Mouse (Mus musculus) frontal cortex, adult (tissue): ENCODE results near the gene Efna1.

ENCODE experiments used
- ATAC-seq: cut with Nextera tagmentation; 2 replicates; pipeline ENCODE4 v1.9.2; 2017; ENCODE audit warnings: mild to moderate bottlenecking, moderate library complexity, mixed read lengths; ENCODE audit not compliant: low TSS enrichment

The Efna1 gene

GRCm38 (mm10) chr3:89244982-89245687 is 35.8 kb downstream of the Efna1 start:
- ATAC-seq: no peak

- 0 out of 2 replicates have a peak, but pooled peaks have one; percentile 3 for ATAC-seq
Measured at GRCm38 (mm10) chr3:89244158-89244981, 36.6 kb downstream of the Efna1 start.

DNA sequence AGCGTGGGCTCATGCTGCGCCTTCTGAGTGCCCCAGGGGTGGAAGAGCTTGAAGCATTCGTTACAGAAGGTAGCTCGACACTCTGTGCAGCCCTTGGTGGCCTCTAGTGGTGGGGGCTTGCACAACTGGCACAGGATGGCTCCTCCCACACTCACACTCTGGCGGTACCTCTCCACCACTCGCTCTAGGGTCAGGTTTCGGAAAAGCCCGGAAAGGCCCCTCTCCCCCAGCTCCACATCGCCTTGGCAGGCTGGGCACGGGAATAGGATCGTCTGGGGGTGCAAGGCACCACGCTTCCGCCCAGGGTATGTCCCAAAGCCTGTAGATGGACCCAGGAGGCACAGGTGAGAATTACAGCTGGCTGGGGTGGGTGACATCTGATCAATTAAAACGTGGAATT is 37.3 kb downstream of the Efna1 start:
- no peak for ATAC-seq

DNA sequence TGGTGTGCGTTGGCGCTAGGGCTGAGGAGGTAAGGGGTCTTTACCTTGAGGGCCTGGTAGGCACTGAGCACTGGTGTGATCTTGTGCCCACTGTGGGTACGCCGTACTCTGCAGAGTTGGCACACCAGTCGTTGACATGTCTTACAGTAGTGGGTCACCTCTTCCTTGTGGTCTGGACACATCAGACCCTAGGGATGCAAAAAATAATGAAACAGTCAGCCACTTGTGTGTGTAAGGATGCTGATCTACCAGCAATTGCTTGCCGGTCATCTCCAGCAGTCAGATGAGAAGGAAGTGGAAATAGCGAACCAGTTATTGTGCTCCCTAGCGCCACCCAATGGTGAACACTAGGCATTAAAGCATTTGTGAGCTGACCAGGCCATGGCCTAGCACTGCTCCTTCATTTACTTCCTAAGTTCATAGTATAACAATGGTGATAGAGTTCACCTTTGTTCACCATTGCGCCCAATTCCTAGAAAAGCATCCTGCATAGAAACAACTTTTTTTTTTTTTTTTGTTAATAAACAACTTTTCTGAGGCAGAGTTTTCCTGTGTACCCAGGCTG is 38.5 kb downstream of the Efna1 start:
- no peak for ATAC-seq

DNA sequence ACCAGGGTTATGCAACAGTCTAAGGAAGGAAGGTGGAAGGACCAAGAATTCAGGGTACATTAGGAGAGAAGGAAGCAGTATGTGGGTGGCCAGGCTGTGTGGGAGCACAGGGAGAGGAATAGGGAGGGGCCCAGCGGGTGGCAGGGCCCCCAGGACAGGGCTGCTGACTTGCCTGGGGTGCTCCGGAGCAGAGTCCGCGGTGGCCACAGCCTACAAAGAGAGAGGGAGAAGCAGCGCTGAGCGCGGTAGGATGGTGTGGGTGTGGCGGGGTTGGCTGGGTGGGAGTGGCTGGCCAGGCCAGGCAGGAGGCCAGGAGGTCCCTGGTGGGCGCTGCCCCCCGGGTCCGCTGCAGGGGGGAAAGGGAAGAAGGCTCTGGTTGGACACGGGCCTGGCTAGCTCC is 42.4 kb downstream of the Efna1 start:
- no peak for ATAC-seq

DNA sequence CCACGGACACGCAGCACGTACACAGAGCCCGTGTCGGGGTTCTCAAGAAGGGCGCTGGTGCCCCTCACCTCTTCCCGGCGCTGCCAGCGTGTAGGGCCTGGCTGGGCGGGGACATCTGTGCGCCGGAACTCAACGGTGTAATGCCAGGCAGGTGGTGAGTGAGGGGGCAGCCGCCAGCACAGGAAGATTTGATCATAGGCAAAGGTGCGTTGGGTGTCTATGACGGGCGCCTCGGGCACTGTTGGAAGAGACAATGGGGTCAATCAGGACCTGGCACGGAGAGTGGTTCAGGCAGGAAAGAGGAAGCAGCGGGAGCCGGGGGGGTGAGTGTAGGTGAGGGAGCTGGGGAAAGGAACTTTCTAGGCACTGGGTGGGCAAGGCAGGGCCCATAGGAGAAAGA is 43.3 kb downstream of the Efna1 start:
- no peak for ATAC-seq

DNA sequence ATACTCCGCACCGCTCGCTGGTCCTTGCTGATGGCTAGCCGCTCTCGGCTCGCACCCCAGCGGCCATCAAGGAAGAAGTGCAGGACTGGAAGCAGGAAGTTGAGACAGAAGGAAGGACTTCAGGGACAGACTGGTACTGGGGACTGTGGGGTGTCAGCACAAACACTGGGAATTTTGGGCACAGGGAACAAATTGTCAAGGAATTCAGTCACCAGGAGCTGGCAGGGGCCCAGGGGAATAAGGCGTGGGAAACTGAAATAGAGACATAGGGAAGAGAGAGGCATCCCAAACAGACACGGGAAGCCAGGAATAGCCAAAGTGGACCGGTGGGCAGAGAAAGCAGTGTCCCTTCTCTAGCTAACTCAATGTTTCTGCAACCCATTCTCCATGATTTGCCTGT is 44.4 kb downstream of the Efna1 start:
- peak; percentile 33; the same call in 1 of the 2 replicates for ATAC-seq

- no peak for ATAC-seq
Measured at GRCm38 (mm10) chr3:89233562-89234110, 47.3 kb downstream of the Efna1 start.

DNA sequence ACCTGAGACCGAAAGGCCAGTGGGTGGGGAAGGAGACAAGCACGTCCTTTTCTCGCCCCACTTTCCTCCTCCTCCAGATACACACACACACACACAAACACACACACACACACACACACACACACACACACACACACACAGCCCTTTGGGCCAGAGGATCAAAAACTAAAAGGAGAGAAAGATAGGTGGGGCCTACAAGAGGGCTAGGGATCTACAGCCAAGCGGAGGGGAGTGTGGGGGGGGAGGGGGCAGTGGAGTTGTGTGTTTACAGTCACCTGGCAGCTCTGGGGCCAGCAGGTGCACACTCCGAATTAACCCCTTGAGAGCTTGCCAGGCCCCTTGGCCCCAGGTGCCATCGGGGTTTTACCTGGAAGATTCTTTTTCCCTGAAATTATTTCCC is 48.3 kb downstream of the Efna1 start:
- ATAC-seq: no peak

- ATAC-seq: no peak
Measured at GRCm38 (mm10) chr3:89231772-89232275, 49.1 kb downstream of the Efna1 start.

GRCm38 (mm10) chr3:89231345-89231744 is 49.6 kb downstream of the Efna1 start:
- ATAC-seq: no peak

DNA sequence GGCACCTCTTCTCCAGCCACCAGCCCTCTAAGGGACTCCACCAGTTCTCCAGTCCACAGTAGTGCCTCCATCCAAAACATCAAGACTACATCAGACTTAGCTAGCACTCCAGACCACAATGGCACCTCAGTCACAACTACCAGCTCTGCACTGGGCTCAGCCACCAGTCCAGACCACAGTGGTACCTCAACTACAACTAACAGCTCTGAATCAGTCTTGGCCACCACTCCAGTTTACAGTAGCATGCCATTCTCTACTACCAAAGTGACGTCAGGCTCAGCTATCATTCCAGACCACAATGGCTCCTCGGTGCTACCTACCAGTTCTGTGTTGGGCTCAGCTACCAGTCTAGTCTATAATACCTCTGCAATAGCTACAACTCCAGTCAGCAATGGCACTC is 50.4 kb downstream of the Efna1 start:
- ATAC-seq: no peak

GRCm38 (mm10) chr3:89229276-89229675 is 51.7 kb downstream of the Efna1 start:
- ATAC-seq: no peak

GRCm38 (mm10) chr3:89228836-89229235 is 52.1 kb downstream of the Efna1 start, which contains the start of gene Muc1:
Gene Muc1 (plus strand): TSS chr3:89229057.
- no peak for ATAC-seq

DNA sequence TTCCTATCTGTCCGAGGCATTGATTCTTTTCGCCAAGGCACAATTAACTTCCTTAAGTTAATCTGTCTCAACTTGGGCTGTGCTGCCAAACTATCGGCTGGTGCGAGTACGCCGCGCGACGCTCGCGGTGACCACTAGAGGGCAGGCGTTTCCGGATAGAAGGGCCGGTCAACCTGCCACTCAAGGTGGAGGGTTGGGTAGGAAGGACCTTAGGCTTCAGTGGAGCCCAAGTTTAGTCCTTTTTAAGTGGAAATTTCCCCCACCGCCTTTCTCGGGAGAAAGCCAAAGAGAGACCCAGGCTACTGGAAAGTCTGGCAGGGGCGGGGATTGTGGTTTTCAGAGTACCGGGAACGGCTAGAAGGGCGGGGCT is 52.8 kb downstream of the Efna1 start:
- ATAC-seq: peak; percentile 51

GRCm38 (mm10) chr3:89227307-89228179 is 53.4 kb downstream of the Efna1 start:
- ATAC-seq: peak; percentile 71

DNA sequence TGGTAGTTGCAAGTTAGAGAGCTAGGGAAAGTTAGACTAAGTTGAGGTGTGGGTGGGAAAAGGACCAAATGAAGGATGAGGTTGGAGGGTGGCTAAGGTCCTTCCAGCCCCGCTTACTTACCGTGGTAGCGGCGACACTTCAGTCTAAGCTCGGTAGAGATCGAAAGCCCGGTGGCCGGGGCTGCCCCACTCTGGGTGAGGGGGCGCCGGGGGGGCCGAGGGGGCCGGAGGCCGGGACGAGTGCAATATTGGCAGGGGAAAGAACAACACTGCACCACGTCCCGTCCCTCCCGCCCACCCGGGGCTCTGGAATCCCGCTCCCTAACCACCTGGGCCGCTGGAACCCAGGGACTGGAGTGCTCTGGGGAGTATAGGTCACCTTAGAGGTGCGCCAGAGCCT is 54.0 kb downstream of the Efna1 start, which contains the start of gene Mtx1:
Gene Mtx1 (minus strand): TSS at position 189 of the 400 bp plus-strand sequence.
- ATAC-seq: no peak

DNA sequence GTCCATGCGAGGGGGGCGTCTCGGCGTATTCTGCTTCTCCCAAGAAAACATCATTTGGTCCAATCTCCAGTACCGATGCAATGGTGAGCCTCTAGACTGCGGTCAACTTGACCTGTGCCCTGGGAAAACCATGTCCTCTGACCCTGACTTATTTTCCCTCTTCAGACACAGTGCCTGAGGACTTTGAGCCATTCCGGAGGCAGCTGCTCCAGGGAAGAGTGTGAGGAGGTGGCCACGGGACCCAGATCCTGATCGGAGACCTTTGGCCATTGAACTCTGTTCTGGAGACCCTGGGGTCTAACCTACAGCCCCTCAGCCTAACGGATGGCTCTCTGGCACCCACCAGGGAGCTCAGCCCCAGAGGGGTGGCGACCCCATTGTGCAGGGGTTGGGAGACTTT is 54.6 kb downstream of the Efna1 start:
- no peak for ATAC-seq

GRCm38 (mm10) chr3:89225918-89226317 is 55.0 kb downstream of the Efna1 start:
- 0 out of 2 replicates have a peak, but pooled peaks have one; percentile 4 for ATAC-seq

GRCm38 (mm10) chr3:89225321-89225815 is 55.6 kb downstream of the Efna1 start:
- ATAC-seq: no peak

- no peak for ATAC-seq
Measured at GRCm38 (mm10) chr3:89224796-89225195, 56.1 kb downstream of the Efna1 start.
